Mouse (Mus musculus): Measurements from ENCODE around the gene Htr1d.

Htr1d gene

GRCm38 (mm10) chr4:136452286-136452685 lies 29.0 kb downstream of the Htr1d start:
- DNase-seq (ENCODE audit: low spot score in 2 of 2) = no peak

GRCm38 (mm10) chr4:136452792-136453191 lies 29.5 kb downstream of the Htr1d start:
- DNase-seq (ENCODE audit: low spot score in 2 of 2) = no peak

GRCm38 (mm10) chr4:136454850-136455260 lies 31.5 kb downstream of the Htr1d start:
- DNase-seq (ENCODE audit: low spot score in 2 of 2) = peak; percentile 55 to 64

- no peak for DNase-seq (ENCODE audit: low spot score in 2 of 2)
Measured at GRCm38 (mm10) chr4:136456516-136457218, 33.3 kb downstream of the Htr1d start.

GRCm38 (mm10) chr4:136458276-136458675 lies 35.0 kb downstream of the Htr1d start:
- DNase-seq (ENCODE audit: low spot score in 2 of 2) = no peak

GRCm38 (mm10) chr4:136459210-136459609 lies 35.9 kb downstream of the Htr1d start:
- DNase-seq (ENCODE audit: low spot score in 2 of 2) = no peak

- no peak for DNase-seq (ENCODE audit: low spot score in 2 of 2)
Measured at GRCm38 (mm10) chr4:136461206-136461605, 37.9 kb downstream of the Htr1d start.

GRCm38 (mm10) chr4:136461761-136462085 lies 38.4 kb downstream of the Htr1d start:
- no peak for DNase-seq (ENCODE audit: low spot score in 2 of 2)

- peak in 1 of 2 experiments; percentile 8 for DNase-seq (ENCODE audit: low spot score in 2 of 2)
Measured at GRCm38 (mm10) chr4:136462086-136462838, 38.9 kb downstream of the Htr1d start, which contains the start of gene 6030445D17Rik. Gene 6030445D17Rik, plus strand, starts transcription at chr4:136462250.

GRCm38 (mm10) chr4:136462839-136463178 lies 39.5 kb downstream of the Htr1d start:
- DNase-seq (ENCODE audit: low spot score in 2 of 2) = no peak

GRCm38 (mm10) chr4:136463436-136463835 lies 40.1 kb downstream of the Htr1d start:
- DNase-seq (ENCODE audit: low spot score in 2 of 2) = no peak

GRCm38 (mm10) chr4:136466226-136466625 lies 42.9 kb downstream of the Htr1d start:
- no peak for DNase-seq (ENCODE audit: low spot score in 2 of 2)

GRCm38 (mm10) chr4:136468553-136469327 lies 45.4 kb downstream of the Htr1d start:
- no peak for DNase-seq (ENCODE audit: low spot score in 2 of 2)

- peak; percentile 90 to 91 for DNase-seq (ENCODE audit: low spot score in 2 of 2)
Measured at GRCm38 (mm10) chr4:136469371-136469903, 46.1 kb downstream of the Htr1d start, which contains the start of gene Luzp1. Gene Luzp1, plus strand, starts transcription at chr4:136469761.

GRCm38 (mm10) chr4:136469941-136470346 lies 46.6 kb downstream of the Htr1d start:
- no peak for DNase-seq (ENCODE audit: low spot score in 2 of 2)

- DNase-seq (ENCODE audit: low spot score in 2 of 2) = peak in 1 of 2 experiments; percentile 23
Measured at GRCm38 (mm10) chr4:136470347-136471071, 47.2 kb downstream of the Htr1d start.

GRCm38 (mm10) chr4:136476692-136477091 lies 53.4 kb downstream of the Htr1d start:
- DNase-seq (ENCODE audit: low spot score in 2 of 2) = no peak

GRCm38 (mm10) chr4:136486549-136486948 lies 63.2 kb downstream of the Htr1d start:
- DNase-seq (ENCODE audit: low spot score in 2 of 2) = no peak
